Mouse (Mus musculus): ENCODE measurements around the gene Pcbp4. TPM values are rescaled to one million over a fixed set of nuclear protein-coding genes. Genes with fewer than 3 reads are reported as not detected.
A peak's percentile ranks its signal among the peaks of the same experiment; 100 is the strongest.

The Pcbp4 gene
- polyA plus RNA-seq, 1 experiment from 2014 or later, result 83.4 TPM

DNA sequence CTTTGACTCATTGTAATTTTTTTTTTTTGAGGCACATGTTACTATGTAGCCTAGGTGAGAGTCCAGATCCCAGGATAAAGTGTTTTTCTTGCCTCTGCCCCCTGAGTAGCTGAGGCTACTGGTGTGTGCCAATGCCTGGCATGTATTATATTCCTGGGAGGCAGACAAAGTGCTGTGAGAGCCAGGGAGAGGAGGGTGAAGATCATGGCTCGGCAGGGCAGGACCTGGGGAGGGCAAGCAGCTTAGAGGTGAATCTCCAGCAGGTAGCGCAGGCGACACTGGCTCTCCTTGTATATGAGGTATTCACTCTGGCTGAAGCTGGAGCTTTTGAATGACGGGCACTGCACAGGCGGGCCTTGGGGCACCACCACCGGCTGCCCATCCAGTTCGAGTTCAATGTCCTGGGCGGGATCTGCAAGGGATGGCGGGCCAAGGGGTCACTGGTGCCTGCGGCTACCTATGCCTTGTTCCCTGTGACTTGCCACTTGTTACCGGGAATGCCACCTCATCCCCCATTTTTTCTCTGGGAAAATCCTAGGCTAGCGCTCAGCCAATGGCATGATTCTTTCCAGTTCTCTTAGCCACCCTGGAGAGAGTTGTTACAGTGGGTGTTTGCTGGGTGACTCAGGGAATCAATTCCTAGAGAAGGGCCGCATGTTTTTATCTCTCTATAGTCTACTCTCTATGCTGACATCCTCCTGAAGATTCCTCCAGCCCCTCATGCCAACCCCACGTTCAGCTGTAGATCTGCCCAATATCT is 18.1 kb downstream of the Pcbp4 start:
- H3K27me3 ChIP-seq, result no peaks in the 10 kb centered on the region
- DNase-seq (ENCODE audit: low read depth, low spot score) (no peak), ATAC-seq (no peak)
- ChIA-PET POLR2A (no interaction called here), CTCF (interaction anchor here (1.4 kb wide), 1 partner anchor 13 kb away, joined by 3 read pairs; no protein-coding TSS in a partner anchor)
- TF ChIP-seq CTCF (IDR thresholded peaks at IDR 0.05), result no peak
- in situ Hi-C loops (cut with MboI; ENCODE audit: low pct_unique_long_range_greater_than_20kb), result no loop called here

GRCm38 (mm10) chr9:106471892-106472291 is 18.8 kb downstream of the Pcbp4 start:
- CTCF ChIA-PET, result interaction anchor here (1.4 kb wide), 1 partner anchor 14 kb away, joined by 3 read pairs; no protein-coding TSS in a partner anchor
- in situ Hi-C loops (cut with MboI; ENCODE audit: low pct_unique_long_range_greater_than_20kb), result no loop called here
- no peaks in the 10 kb centered on the region for H3K27me3 ChIP-seq
- ATAC-seq (no peak), DNase-seq (ENCODE audit: low read depth, low spot score) (no peak)
- POLR2A ChIA-PET, result no interaction called here
- no peak for TF ChIP-seq CTCF (IDR thresholded peaks at IDR 0.05)

GRCm38 (mm10) chr9:106472321-106472720 is 19.2 kb downstream of the Pcbp4 start:
- no peaks in the 10 kb centered on the region for H3K27me3 ChIP-seq
- in situ Hi-C loops (cut with MboI; ENCODE audit: low pct_unique_long_range_greater_than_20kb), result no loop called here
- CTCF ChIA-PET, result no interaction called here
- ATAC-seq (no peak), DNase-seq (ENCODE audit: low read depth, low spot score) (no peak)
- POLR2A ChIA-PET, result no interaction called here
- TF ChIP-seq CTCF (IDR thresholded peaks at IDR 0.05), result no peak

DNA sequence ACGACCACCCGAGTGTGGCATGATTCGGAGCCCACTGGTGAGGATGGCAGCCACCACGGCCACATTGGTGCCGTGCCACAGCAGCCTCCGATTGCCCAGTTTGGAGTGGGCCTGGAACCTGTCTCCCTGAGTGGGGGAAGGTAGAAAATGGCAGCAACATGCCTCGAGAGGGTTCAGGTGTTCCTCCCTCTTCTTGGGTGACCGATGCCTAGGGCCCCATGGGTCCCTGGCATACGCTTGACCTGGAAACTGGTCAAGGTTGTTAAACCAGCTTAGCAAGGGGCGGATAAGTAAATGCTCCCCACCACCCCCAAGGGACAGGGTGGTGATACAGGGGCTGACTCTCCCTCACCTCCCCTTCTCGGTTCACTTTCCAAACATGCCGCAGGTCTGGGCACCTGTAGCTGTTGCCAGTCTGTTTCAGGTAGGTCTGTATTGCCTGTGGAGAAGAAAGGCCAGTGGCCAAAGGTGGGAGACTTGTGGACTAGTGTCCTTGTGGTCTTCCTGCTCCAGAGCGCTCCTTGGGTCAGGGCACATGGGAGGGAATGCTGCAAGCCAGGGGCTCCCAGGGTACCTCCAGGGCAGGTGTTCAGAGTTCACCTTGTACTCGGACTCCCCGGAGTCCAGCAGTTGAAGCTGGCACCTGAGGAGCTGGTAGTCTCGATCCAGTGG is 20.1 kb downstream of the Pcbp4 start:
- POLR2A ChIA-PET, result interaction anchor here (1.1 kb wide), 2 partner anchors 13 to 32 kb away, joined by 3 read pairs; no protein-coding TSS in a partner anchor
- TF ChIP-seq CTCF (IDR thresholded peaks at IDR 0.05), result no peak
- no peak for ATAC-seq
- CTCF ChIA-PET, result interaction anchor here (0.8 to 1.4 kb wide), 4 partner anchors 20 to 52 kb away, joined by 3 to 6 read pairs (median 4); partner anchors contain the start of genes Pcbp4 and Rpl29
- DNase-seq (ENCODE audit: low read depth, low spot score), result no peak
- in situ Hi-C loops (cut with MboI; ENCODE audit: low pct_unique_long_range_greater_than_20kb), result no loop called here
- no peaks in the 10 kb centered on the region for H3K27me3 ChIP-seq

DNA sequence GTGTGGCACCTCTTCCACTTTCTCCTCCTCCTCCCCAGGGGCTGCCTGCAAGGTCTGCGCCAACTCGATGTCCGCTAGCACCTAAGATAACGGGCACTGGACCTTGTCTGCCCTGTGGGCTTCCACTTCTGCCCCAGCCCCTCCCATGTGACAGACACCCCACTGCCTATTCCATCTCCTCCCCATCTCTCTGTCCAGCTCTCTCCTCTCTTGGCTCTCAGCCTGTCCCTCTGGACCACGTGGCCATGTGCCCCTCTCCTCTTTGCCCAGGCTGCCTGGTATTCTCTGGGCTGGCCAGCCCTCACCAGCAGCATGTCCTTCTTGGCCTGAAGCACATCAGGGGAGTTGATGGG is 20.6 kb downstream of the Pcbp4 start:
- CTCF ChIA-PET, result interaction anchor here (0.8 to 1.4 kb wide), 6 partner anchors 20 to 53 kb away, joined by 3 to 7 read pairs (median 4); partner anchors contain the start of genes Abhd14a, Pcbp4 and Rpl29
- no peaks in the 10 kb centered on the region for H3K27me3 ChIP-seq
- in situ Hi-C loops (cut with MboI; ENCODE audit: low pct_unique_long_range_greater_than_20kb), result no loop called here
- POLR2A ChIA-PET, result interaction anchor here (1.1 to 1.6 kb wide), 4 partner anchors 13 to 35 kb away, joined by 3 to 6 read pairs (median 4); partner anchors contain the start of gene Acy1
- TF ChIP-seq CTCF (IDR thresholded peaks at IDR 0.05), result no peak
- DNase-seq (ENCODE audit: low read depth, low spot score) (no peak), ATAC-seq (no peak)

- POLR2A ChIA-PET, result interaction anchor here (1.1 to 1.6 kb wide), 4 partner anchors 14 to 36 kb away, joined by 3 to 6 read pairs (median 4); partner anchors contain the start of gene Acy1
- peak; percentile 5 for ATAC-seq
- H3K27me3 ChIP-seq, result no peaks in the 10 kb centered on the region
- in situ Hi-C loops (cut with MboI; ENCODE audit: low pct_unique_long_range_greater_than_20kb), result no loop called here
- CTCF ChIA-PET, result interaction anchor here (0.8 to 3.7 kb wide), 7 partner anchors 21 to 53 kb away, joined by 3 to 33 read pairs (median 4); partner anchors contain the start of genes Abhd14a, Pcbp4 and Rpl29
- no peak for TF ChIP-seq CTCF (IDR thresholded peaks at IDR 0.05)
- DNase-seq (ENCODE audit: low read depth, low spot score), result no peak
These were observed 21.4 kb downstream of the Pcbp4 start for GRCm38 (mm10) chr9:106474456-106474855.

DNA sequence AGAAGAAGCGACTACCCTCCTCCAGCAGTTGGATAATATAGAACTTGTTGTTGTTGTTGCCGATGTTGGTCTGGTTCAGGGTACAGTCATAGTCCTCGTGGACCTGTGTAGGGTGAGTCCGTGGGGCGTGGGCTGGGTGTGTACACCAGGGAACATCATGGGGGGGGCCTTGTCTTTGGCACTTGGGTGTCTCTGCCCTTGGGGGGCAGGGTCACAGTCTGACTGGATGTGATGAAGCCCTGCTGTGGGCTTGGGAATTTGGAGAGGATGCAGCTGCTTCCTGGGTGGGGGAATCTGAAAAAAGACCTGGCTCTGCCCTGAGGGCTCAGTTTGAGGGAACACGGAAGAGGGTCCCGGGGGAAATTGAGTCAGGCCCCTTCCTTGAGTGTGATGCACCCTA is 22.0 kb downstream of the Pcbp4 start:
- ChIA-PET CTCF (interaction anchor here (0.9 to 3.7 kb wide), 3 partner anchors 26 to 46 kb away, joined by 3 to 33 read pairs (median 31); partner anchors contain the start of genes Abhd14a and Rpl29), POLR2A (interaction anchor here (1.5 to 2.0 kb wide), 3 partner anchors 24 to 45 kb away, joined by 4 to 12 read pairs (median 6); partner anchors contain the start of gene Acy1)
- DNase-seq (ENCODE audit: low read depth, low spot score) (no peak), ATAC-seq (no peak)
- in situ Hi-C loops (cut with MboI; ENCODE audit: low pct_unique_long_range_greater_than_20kb), result loop anchor here (5.0 kb wide), 2 partner anchors 38 to 103 kb away; partner anchors contain the start of gene Acy1
- no peaks in the 10 kb centered on the region for H3K27me3 ChIP-seq
- no peak for TF ChIP-seq CTCF (IDR thresholded peaks at IDR 0.05)

DNA sequence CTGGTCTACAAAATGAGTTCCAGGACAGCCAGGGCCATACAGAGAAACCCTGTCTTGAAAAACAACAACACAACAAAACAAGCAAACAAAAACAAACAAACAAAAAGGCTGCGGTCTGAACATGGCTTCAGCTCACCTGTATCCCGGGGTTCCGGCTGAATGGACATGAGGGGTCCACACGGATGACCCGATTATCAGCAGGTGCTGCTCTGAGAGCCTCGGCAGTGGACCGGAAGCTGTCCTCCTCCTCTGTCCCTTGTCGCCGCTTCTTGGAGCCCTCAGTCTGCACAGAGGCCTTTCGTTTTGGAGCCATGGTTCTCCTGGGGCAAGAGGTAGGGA is 22.5 kb downstream of the Pcbp4 start, which contains the start of gene Rrp9:
TSS of gene Rrp9 (plus strand) at position 301 of the 339 bp plus-strand sequence.
- ATAC-seq (no peak), DNase-seq (ENCODE audit: low read depth, low spot score) (no peak)
- POLR2A ChIA-PET, result interaction anchor here (1.1 to 2.0 kb wide), 4 partner anchors 22 to 314 kb away, joined by 3 to 12 read pairs (median 5); partner anchors contain the start of genes Pcbp4 and Rad54l2
- no peak for TF ChIP-seq CTCF (IDR thresholded peaks at IDR 0.05)
- H3K27me3 ChIP-seq, result no peaks in the 10 kb centered on the region
- in situ Hi-C loops (cut with MboI; ENCODE audit: low pct_unique_long_range_greater_than_20kb), result loop anchor here (5.0 kb wide), 2 partner anchors 38 to 103 kb away; partner anchors contain the start of gene Acy1
- CTCF ChIA-PET, result interaction anchor here (0.9 to 3.7 kb wide), 10 partner anchors 18 to 270 kb away, joined by 3 to 33 read pairs (median 5); partner anchors contain the start of genes Abhd14a and Rpl29

DNA sequence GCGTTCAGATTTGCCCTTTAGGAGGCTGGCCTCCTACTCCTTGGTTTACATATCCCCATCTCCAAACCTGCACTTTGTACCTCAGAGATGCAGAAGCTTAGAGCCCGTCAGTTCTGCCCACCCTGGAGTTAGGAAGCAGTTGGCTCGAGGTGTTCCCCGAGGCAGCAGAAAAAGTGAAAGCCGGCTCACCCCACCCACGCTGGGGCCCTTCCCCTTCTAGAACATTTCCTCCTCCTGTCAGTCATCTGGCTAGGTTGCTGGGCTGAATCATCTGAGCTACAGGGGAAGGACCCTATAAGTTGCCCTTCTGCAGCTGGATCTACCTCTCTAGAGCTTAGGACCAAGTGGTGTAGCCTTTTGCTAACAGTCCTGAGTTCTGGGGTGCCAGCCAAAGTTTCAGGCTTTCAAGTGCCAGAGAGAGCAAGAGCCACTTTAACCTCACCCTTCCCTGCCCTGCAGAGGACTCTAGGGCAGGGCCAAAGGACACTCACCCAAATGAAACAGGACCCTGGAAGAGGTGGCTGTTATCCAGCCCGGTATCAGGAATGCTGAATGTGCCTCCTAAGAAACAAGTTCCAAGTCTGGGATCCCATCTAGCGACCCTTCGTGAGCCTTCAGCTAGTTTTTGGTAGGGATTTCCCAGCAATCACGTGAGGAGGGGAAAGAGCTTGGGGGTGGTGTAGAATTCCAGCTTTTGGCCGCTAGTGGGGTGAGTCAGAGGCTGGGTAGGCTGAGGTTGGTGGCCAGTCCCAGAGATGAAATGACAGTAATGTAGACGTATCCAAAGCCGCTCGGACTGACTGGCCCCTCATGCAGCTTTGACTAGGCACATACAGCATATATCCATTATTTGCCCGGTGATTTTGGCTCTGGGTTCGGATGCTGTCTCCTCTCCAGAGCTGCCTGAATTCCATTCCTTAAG is 23.2 kb downstream of the Pcbp4 start:
- POLR2A ChIA-PET, result interaction anchor here (0.7 to 2.0 kb wide), 6 partner anchors 22 to 313 kb away, joined by 3 to 12 read pairs (median 4); partner anchors contain the start of genes Pcbp4 and Rad54l2
- DNase-seq (ENCODE audit: low read depth, low spot score), result peak; percentile 92
- TF ChIP-seq CTCF (IDR thresholded peaks at IDR 0.05), result no peak
- ATAC-seq, result peak; percentile 70
- in situ Hi-C loops (cut with MboI; ENCODE audit: low pct_unique_long_range_greater_than_20kb), result loop anchor here (5.0 kb wide), 2 partner anchors 39 to 104 kb away; partner anchors contain the start of gene Acy1
- H3K27me3 ChIP-seq, result no peaks in the 10 kb centered on the region
- CTCF ChIA-PET, result interaction anchor here (0.7 to 3.7 kb wide), 25 partner anchors 14 to 304 kb away, joined by 3 to 33 read pairs (median 4); partner anchors contain the start of genes Abhd14a, Acy1 and Rpl29

All from Patski (cell line).